Mouse (Mus musculus) bone marrow, adult 2 months (tissue): Measurements from ENCODE around the gene Ski.

Source experiments
- CTCF ChIP-seq: fragments of 200-500 bp; IDR thresholded peaks from 2 replicates; pipeline ENCODE4 v1.5.1; 2011; ENCODE audit warnings: low read length, control low read depth; ENCODE audit not compliant: control insufficient read depth, insufficient read depth
- POLR2A ChIP-seq: fragments of 200-500 bp; IDR thresholded peaks from 2 replicates; pipeline ENCODE4 v1.6.1; 2011; ENCODE audit warnings: low read depth, mild to moderate bottlenecking, control low read depth, low read length, borderline replicate concordance; ENCODE audit not compliant: control insufficient read depth

DNA sequence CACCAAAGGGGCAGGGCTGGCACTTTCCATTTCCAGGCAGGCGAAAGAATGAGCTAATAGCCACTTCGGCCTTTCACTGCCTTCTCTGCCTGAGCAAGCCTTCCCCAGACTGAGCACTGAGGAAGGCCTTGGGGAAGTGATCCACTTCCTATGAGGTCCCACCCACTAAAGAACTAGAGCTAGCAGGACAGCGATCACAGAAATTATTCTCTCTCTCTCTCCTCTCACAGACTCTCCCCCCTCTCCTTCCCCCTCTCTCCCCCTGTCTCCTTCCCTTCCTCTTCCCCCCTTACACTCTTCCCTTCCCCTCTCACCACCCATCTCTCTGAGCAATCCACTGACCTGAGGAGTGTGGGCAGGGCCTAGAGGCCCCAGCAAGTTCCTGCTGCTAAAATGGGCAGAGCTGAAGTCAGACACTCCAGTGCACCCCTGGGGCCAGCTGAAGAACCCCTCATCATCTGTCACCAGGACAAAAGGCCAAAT is 35.2 kb downstream of the Ski start:
- TF ChIP-seq CTCF: no peak
- no peak for TF ChIP-seq POLR2A
